Mouse (Mus musculus) ES-E14 (cell line): Measurements from ENCODE around the gene Ntn1.

Experiments
- CHD2 ChIP-seq: IDR thresholded peaks from 2 replicates; pipeline ENCODE4 v1.6.1; 2014; ENCODE audit warnings: mild to moderate bottlenecking, low read depth, low read length, inconsistent platforms
- MAFK ChIP-seq: IDR thresholded peaks from 2 replicates; pipeline ENCODE4 v1.6.1; 2014; ENCODE audit warnings: mild to moderate bottlenecking, low read depth, low read length, inconsistent platforms; ENCODE audit not compliant: insufficient read depth

GRCm38 (mm10) chr11:68199801-68200423 lies 200.7 kb downstream of the Ntn1 start:
- TF ChIP-seq CHD2 (no peak), MAFK (no peak)
